Mouse (Mus musculus): ENCODE results near the gene Rgl2.

DNA sequence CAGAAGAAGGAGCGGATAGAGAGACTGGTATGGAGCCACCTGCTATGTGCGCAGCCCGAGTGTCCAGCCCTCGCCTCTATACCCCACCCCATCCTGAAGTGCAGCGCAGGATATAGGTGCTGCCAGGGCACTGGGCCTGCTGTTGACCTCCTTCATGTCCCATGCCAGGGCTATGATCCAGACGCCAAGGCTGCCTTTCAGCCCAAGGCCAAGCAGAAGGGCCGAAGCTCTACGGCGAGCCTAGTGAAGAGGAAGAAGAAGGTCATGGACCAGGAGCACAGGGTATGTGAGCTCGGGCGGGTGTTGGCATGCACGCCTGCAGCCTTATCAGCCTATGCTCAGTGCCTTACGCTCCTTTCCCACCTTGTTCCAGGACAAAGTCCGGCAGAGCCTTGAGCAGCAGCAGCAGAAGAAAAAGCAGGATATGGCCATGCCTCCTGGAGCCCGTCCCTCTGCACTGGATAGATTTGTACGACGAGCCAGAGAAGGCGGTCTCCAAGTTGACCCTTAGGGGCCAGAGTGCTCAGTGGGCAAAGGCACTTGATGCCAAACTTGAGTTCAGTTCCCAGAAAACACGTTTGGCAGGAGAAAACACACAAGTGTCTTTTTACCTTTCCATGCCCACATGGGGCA is 19.7 kb downstream of the Rgl2 start:
- TF ChIP-seq POLR2AphosphoS2 (IDR thresholded peaks at IDR 0.05; ENCODE audit: low read length) (no peak), CTCF (IDR thresholded peaks at IDR 0.05 in 2 of 3, conservative IDR thresholded peaks at IDR 0.05 in 1 of 3; ENCODE audit: control insufficient read depth in 1 of 3, insufficient read depth in 1 of 3, low read depth in 2 of 3, low read length in 3 of 3, poor library complexity in 1 of 3, severe bottlenecking in 1 of 3) (no peak), POLR2A (IDR thresholded peaks at IDR 0.05; ENCODE audit: control insufficient read depth in 1 of 2, insufficient read depth in 1 of 2, low read depth in 1 of 2, low read length in 2 of 2, poor library complexity in 1 of 2) (no peak), POLR2AphosphoS5 (IDR thresholded peaks at IDR 0.05; ENCODE audit: borderline replicate concordance, low read depth, low read length) (no peak), GABPA (IDR thresholded peaks at IDR 0.05; ENCODE audit: low read depth, low read length) (no peak), USF1 (IDR thresholded peaks at IDR 0.05; ENCODE audit: low read depth, low read length) (no peak), MAFK (IDR thresholded peaks at IDR 0.05; ENCODE audit: borderline replicate concordance, low read depth, low read length) (no peak), TAL1 (IDR thresholded peaks at IDR 0.05; ENCODE audit: low read length) (no peak), GATA1 (IDR thresholded peaks at IDR 0.05; ENCODE audit: low read depth, low read length) (no peak)
